Mouse (Mus musculus) embryonic stem cell, embryonic (primary cell): ENCODE results near the gene Gabpb2.

Experiments used
- CTCF ChIA-PET, 4 experiments: fragments of 300-600 bp in 2 of 4; fragments of 350-600 bp in 2 of 4; sonication (Branson Sonifier 250); formaldehyde crosslinking; loops; one replicate each; lab custom pipeline; 2022; ENCODE audit warnings: inconsistent platforms in 2 of 4; lab: Charles Lee
- POLR2A ChIA-PET, 4 experiments: fragments of 300-600 bp in 2 of 4; fragments of 350-600 bp in 2 of 4; sonication (Branson Sonifier 250); formaldehyde crosslinking; loops; one replicate each; lab custom pipeline; 2022; ENCODE audit warnings: antibody characterized with exemption in 4 of 4, inconsistent platforms in 1 of 4; lab: Charles Lee

Gabpb2 gene

DNA sequence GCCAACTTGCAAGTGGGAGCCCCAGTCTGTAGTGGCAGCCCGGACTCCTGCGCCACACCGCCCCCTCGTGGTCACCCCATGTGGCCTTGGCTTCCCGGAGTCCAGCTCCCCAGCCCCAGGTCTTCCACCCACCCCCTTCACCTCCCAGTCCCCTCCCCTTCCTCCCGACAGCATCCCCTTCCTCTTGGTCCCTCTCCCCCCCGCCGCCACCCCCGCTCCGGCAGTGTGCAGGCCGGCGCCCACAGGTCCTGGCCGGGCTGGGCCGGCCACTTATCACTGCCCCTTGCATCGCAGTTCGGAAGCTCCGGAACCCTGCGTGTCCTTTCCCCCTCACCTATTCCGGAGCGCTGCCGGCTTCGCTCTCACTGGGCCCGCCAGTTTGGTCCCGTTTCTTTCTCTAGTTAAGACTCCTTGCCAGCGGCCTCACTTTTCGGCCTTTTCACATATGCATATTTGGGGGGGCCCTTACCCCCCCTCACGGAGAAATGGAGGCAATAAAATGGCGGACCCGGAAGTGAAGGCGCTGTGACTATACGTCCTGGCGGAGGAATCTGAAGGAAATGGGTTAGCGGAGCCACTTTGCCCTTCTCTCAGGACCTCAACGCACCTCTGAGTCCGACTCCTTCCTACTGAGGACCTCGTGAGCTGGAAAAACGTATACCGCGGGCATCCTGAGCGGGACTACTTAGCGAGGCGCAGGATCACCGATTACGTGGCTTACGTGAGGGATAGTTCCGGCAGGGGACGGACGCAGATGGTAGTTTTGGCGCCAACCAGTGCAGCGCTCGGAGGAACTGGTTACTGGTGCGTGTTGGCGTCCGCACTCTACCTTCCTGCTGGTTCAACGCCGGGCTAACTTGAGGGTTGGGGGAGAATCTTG lies at the start of gene Gabpb2:
TSS of gene Gabpb2 (minus strand) at position 662 of the 880 bp plus-strand sequence.
- CTCF ChIA-PET: interaction anchor here (0.5 to 3.7 kb wide), 35 partner anchors 8 to 641 kb away, joined by 3 to 16 read pairs (median 4); partner anchors contain the start of genes Cdc42se1 (in 3 of the 4), Bnipl (in 1 of the 4), Mindy1 (in 1 of the 4) and Mllt11 (in 1 of the 4)
- POLR2A ChIA-PET: interaction anchor here (0.5 to 16.2 kb wide), 108 partner anchors 9 to 1045 kb away, joined by 3 to 360 read pairs (median 5); partner anchors contain the start of genes Cdc42se1 (in 3 of the 4), Gm128 (in 3 of the 4), Mllt11 (in 3 of the 4) and Sema6c (in 3 of the 4)

DNA sequence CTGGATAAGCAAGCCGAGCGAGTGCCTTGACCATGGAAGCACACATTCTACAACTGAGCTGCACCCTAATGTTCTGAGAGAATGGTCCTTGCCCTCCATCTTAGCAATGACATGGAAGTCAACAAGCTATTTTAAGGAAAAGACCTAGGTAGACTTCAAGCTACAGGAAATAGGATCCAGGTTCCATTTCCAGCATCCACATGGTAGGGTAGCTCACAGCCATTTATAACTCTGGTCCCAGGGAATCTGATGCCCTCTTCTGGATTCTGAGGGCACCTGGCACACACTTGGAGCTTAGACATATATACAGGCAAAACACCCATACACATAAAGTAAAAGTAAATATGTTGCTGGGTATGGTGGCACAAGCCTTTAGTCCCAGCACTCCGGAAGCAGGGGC lies 48.3 kb upstream of the Gabpb2 start:
- ChIA-PET POLR2A (interaction anchor here in 3 of 4 experiments (0.8 to 1.7 kb wide), 9 partner anchors 9 to 47 kb away, joined by 3 to 7 read pairs (median 4); partner anchors contain the start of genes Bnipl (in 1 of the 3), Gm128 (in 1 of the 3), Mindy1 (in 1 of the 3) and Prune1 (in 1 of the 3)), CTCF (interaction anchor here in 2 of 4 experiments (0.6 to 0.8 kb wide), 3 partner anchors 49 to 274 kb away, joined by 5 to 8 read pairs (median 6); partner anchors contain the start of gene Gabpb2 (in 1 of the 2))

DNA sequence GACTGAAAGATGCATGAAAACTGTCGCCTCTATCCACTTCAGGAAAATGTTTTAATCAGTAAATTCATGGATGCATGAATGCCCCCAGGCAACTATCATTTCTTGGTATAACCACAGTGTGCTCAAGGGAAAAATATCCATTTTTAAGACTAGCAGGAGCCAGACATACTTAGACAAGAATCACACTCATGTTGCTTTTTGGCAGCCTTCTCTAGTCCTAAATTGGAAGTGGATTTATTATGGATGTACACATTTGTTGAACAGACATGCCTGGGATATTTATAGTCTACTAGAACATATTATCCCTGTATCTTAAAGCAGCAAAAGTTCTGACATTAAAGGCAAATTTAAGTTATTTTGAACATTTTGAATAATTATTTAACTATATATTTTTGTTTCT lies 47.0 kb upstream of the Gabpb2 start:
- ChIA-PET CTCF (no interaction called here), POLR2A (interaction anchor here in 1 of 4 experiments (1.5 to 1.9 kb wide), 2 partner anchors 34 to 46 kb away, joined by 4 to 7 read pairs; no protein-coding TSS in a partner anchor)

DNA sequence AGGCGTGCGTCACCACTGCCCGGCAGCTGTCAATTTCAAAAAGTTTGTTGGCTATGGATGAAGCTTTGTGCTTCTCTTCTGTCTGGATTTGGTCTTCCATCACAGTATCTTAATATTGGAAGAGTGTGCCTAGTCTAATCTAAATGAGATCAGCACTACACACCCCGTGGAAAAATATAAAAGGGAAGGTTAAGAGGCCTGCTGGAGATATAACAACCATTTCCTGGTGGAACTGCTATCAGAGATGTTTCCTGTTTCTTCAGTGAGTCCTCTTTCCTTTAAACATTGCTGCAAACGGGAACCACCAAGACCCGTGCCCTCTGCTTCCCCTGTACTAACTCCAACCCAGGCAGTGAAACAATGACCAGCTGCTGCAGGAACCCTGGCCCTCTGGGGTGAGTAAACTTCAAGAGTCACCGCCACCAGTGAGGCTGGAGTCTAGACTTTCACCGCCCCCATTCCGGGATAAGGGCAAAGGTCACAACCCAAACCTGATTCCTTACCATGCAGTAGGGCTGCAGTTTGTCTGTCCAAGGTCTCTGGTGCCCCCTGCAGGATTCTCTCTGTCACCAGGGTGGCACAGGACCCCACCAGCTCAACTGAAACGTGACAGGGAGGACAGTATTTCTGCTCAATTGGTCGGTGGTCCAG lies 45.5 kb upstream of the Gabpb2 start:
- POLR2A ChIA-PET: interaction anchor here (0.6 to 2.1 kb wide), 21 partner anchors 9 to 325 kb away, joined by 3 to 10 read pairs (median 3); partner anchors contain the start of genes Gm128 (in 2 of the 4), Prune1 (in 2 of the 4), Cdc42se1 (in 1 of the 4) and Gabpb2 (in 1 of the 4)
- CTCF ChIA-PET: interaction anchor here (0.5 to 2.1 kb wide), 21 partner anchors 12 to 415 kb away, joined by 3 to 10 read pairs (median 4); partner anchors contain the start of genes Bnipl (in 1 of the 4), Gabpb2 (in 1 of the 4) and Tnfaip8l2 (in 1 of the 4)

DNA sequence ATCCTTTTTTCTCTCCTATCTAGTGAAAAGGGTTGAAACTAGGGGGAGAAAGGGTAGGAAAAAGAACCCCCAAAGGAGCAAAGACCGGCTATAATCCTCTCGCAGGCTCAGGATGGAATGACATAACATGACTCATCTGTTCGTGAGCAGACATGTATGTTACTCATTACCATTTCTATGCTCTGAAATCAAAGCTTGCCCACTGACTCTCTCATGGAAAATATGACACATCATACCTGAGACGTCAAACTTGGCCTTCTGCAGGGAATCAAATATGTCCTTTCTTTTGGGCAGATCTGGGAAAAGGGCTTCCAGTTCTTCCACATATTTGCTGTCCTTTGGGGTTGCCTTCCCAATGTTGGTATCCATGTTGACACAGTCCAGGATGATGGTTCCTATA lies 44.3 kb upstream of the Gabpb2 start:
- POLR2A ChIA-PET: interaction anchor here in 2 of 4 experiments (1.0 to 2.1 kb wide), 7 partner anchors 8 to 53 kb away, joined by 3 to 10 read pairs (median 3); partner anchors contain the start of gene Gabpb2 (in 1 of the 2)
- CTCF ChIA-PET: interaction anchor here in 2 of 4 experiments (0.6 to 2.1 kb wide), 4 partner anchors 11 to 119 kb away, joined by 5 to 10 read pairs (median 9); partner anchors contain the start of genes Bnipl (in 1 of the 2), Gabpb2 (in 1 of the 2) and Tnfaip8l2 (in 1 of the 2)

DNA sequence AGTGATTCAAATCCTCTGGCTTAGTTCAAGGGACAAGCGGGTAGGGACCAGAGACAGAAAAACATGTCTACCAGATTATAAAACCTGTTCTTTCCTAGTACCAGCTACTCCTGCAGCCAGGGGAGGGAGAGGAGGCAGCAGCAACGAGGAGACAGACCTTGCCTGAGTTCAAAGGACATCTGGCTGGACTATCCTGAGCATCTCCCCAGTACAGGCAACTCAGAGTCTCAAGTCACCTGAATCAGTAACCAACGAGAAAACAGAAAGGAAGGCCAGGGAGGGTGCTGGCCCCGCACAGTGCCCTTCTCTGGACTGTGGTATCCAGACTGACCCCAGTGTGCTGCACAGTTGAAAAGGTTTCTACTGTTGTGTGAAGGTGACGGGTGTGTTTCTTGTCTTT lies 39.2 kb upstream of the Gabpb2 start:
- POLR2A ChIA-PET: interaction anchor here in 2 of 4 experiments (0.7 to 2.2 kb wide), 6 partner anchors 8 to 39 kb away, joined by 3 to 5 read pairs (median 3); no protein-coding TSS in a partner anchor
- CTCF ChIA-PET: interaction anchor here in 1 of 4 experiments (1.0 kb wide), 1 partner anchor 35 kb away, joined by 3 read pairs; no protein-coding TSS in a partner anchor

DNA sequence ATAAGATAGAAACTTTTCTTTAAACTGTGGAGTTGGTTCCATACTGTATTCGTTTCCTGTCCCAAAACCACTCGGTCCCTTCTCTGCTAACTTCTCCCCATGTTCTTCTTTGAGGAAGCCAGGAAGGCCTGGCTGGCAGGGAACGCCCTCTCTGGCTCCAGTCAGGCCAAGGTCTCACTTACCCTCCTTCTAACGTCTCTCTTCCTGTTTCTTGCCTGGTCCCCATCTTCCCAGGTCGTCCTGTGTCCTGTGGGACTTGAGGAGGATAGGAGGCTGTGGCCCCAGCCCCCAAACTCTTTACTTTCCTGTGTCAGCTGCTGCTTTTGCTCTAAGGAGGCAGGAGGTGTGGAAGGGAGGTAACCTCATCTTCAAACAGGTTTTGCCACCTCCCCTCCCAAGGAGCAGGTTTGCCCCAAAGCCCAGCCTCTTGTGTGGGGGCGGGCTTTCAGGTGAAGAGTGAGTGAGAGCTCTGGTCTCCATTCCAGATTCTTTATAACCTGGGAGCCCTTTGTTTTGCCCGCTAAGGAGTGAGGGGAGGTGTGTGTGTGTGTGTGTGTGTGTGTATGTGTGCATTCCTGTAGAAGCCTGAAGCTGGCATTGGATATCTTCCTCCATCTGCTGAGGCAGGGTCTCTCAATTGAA lies 33.2 kb upstream of the Gabpb2 start, which contains the start of gene Bnipl:
TSS of gene Bnipl (minus strand) at position 411 of the 642 bp plus-strand sequence.
- CTCF ChIA-PET: interaction anchor here (0.6 to 1.4 kb wide), 6 partner anchors 10 to 254 kb away, joined by 3 to 5 read pairs (median 4); partner anchors contain the start of gene Gabpb2 (in 1 of the 4)

DNA sequence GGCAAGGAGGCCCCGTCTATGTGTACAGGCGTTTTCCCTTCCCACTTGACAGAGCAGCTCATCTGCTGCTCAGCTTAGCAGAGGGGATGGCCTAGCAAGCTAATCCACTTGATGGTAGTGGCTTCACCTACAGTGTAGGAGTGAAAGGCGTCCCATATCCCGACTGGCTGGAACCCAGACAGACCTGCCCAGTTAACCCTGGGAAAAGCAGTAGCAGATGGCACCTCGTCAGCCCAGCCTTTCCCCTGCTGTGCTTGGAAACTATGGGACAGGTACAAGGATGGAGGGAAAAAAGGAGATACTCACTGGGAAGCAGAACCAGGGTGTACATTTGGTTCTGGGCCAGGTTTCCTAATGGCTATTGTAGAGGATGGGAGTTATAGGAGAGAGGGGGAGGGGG lies 32.6 kb upstream of the Gabpb2 start:
- ChIA-PET POLR2A (interaction anchor here in 3 of 4 experiments (1.3 to 3.7 kb wide), 8 partner anchors 9 to 33 kb away, joined by 4 to 18 read pairs (median 10); partner anchors contain the start of genes Gabpb2 (in 2 of the 3), Gm128 (in 2 of the 3) and Prune1 (in 1 of the 3)), CTCF (no interaction called here)

More for the DNA sequence above, 33.2 kb upstream of the Gabpb2 start, which contains the start of gene Bnipl:
- POLR2A ChIA-PET: interaction anchor here (0.6 to 3.7 kb wide), 27 partner anchors 8 to 96 kb away, joined by 3 to 18 read pairs (median 5); partner anchors contain the start of genes Gm128 (in 3 of the 4), Gabpb2 (in 2 of the 4), Mllt11 (in 1 of the 4) and Prune1 (in 1 of the 4)

DNA sequence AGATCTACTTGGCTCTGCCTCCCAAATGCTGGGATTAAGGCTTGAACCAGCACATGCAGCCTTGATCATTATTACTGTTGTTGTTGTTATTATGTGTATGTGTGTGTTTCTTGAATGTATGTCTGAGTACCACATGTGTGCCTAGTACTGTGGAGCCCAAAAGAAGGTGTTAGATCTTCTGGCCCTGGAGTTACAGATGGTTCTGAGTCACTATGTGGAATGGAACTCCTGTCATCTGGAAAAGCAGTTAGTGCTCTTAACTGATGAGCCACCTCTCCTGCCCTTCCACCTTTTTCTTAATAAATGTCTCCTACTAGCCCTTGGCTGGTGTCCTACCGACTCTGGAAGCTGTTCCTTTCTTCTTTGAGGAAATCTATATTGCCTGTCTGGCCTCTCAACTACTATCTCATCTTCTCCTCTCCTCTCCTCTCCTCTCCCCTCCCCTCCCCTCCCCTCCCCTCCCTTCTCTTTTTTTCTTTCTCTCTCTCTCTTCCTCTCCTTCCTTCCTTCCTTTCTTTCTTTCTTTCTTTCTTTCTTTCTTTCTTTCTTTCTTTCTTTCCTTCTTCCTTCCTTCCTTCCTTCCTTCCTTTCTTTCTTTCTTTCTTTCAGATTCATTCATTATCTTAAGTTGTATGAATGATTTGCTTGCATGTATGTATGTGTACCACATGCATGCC lies 30.1 kb upstream of the Gabpb2 start:
- POLR2A ChIA-PET: interaction anchor here in 2 of 4 experiments (0.7 to 2.9 kb wide), 11 partner anchors 10 to 47 kb away, joined by 3 to 11 read pairs (median 3); partner anchors contain the start of gene Gabpb2 (in 1 of the 2)
- CTCF ChIA-PET: interaction anchor here in 2 of 4 experiments (0.6 to 0.8 kb wide), 2 partner anchors 23 to 268 kb away, joined by 3 to 4 read pairs; no protein-coding TSS in a partner anchor

DNA sequence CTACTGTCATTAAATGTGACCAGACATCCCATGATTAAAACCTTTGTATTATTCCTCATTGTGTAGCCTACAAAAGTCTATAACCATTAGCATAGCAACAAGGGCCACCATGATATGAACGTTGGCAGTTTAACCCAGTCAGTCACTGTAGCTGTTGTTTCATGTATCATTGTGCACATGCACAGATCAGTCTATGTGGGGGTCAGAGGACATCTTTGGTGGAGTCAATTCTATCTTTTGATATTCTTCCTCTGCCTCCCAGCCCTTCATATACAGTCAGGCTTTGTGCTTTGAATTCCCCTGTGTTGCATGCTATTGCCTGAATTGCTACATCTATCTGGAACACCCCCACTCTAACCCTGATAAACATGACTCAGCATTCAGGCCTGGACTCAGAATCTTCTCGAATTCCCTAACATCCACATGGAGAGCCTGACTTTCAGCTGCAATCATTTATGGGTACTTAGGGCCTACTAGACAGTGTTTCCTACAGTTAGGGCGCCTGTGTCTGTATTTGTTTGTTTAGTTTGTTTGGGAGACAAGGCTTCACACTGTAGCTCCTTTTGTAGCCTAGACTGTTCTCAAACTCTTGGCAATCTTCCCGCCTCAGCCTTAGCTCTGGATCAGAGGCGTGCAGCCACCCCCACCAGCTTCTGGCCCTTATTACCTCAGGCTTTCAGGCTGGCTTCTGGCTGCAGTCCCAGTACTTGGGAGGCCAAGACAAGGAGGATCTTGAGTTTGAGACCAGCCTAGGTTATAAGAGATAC lies 28.9 kb upstream of the Gabpb2 start:
- CTCF ChIA-PET: no interaction called here
- POLR2A ChIA-PET: interaction anchor here in 2 of 4 experiments (0.7 to 2.9 kb wide), 3 partner anchors 9 to 17 kb away, joined by 4 to 9 read pairs (median 4); no protein-coding TSS in a partner anchor

DNA sequence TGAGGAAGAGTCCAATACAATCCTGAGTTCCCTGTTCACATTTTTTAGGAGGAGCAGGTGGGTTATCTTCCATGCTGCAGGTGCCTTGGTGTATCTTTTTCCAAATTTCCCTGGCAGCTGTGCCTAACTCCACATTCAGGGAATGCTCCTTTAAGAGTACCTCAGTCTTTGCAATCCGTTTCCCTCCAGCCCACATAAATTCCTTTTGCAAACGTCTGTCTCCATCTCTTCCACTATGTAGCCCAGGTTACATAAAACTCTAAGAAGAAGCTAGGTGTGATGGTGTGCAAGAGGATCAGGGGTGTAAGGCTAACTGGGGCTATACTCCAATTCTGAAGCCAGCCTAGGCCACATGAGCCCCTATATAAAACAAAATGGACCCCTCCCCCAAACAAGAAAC lies 25.4 kb upstream of the Gabpb2 start:
- CTCF ChIA-PET: interaction anchor here in 1 of 4 experiments (0.6 kb wide), 1 partner anchor 59 kb away, joined by 3 read pairs; no protein-coding TSS in a partner anchor
- POLR2A ChIA-PET: interaction anchor here in 3 of 4 experiments (0.5 to 19.2 kb wide), 11 partner anchors 8 to 385 kb away, joined by 4 to 360 read pairs (median 5); partner anchors contain the start of genes Cdc42se1 (in 3 of the 3), Mllt11 (in 2 of the 3), Bnipl (in 1 of the 3) and Gabpb2 (in 1 of the 3)

DNA sequence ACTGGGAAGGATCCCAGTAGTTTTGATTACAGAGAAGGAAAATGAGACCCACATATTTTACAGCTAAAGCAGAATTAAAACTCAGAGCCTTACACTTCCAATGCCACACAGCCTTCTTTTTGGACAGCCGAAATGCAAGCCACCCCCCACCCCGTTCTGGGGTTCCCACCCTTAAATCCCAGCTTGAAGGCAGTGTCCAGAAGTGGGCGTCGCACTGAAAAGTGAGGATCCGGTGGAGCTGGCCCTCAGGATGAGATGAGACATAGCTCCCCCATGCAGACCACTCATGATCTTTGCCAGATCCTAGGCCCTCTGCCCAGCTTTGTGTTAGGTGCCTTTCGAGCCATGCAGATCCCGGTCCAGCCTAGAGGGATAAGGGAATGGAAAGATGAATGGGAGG lies 23.8 kb upstream of the Gabpb2 start, which contains the start of gene Gm128:
TSS of gene Gm128 (minus strand) at position 101 of the 400 bp plus-strand sequence.
- ChIA-PET CTCF (interaction anchor here (0.6 to 2.4 kb wide), 6 partner anchors 10 to 143 kb away, joined by 3 to 7 read pairs (median 3); partner anchors contain the start of gene Anxa9 (in 1 of the 4)), POLR2A (interaction anchor here (0.6 to 19.2 kb wide), 35 partner anchors 8 to 410 kb away, joined by 3 to 360 read pairs (median 5); partner anchors contain the start of genes Bnipl (in 3 of the 4), Gabpb2 (in 3 of the 4), Cdc42se1 (in 2 of the 4) and Mllt11 (in 2 of the 4))

DNA sequence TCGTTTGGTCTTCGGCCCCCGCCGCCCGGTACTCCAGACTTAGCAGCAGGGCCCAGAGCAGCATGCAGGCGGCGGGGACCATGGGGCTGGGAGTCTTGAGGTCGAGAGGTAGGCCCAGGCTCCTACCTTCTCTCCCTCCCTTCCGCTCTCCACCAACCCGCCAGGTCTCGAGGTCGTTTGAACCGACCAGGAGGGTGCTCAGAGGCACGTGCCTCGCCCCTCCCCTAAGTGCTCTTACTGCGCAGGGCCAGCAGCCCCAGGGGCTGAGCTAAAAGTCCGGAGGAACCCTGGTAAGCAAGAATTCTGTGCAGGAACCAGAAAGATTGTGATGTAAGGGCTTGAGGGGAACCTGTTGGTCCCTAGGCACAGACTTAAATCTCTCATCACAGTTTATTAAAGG lies 23.2 kb upstream of the Gabpb2 start:
- ChIA-PET POLR2A (interaction anchor here (0.6 to 19.2 kb wide), 37 partner anchors 9 to 411 kb away, joined by 3 to 360 read pairs (median 5); partner anchors contain the start of genes Bnipl (in 3 of the 4), Gabpb2 (in 3 of the 4), Cdc42se1 (in 2 of the 4) and Mllt11 (in 2 of the 4)), CTCF (interaction anchor here in 3 of 4 experiments (0.5 to 2.4 kb wide), 9 partner anchors 10 to 616 kb away, joined by 3 to 8 read pairs (median 4); partner anchors contain the start of genes Bnipl (in 1 of the 3) and Gabpb2 (in 1 of the 3))

DNA sequence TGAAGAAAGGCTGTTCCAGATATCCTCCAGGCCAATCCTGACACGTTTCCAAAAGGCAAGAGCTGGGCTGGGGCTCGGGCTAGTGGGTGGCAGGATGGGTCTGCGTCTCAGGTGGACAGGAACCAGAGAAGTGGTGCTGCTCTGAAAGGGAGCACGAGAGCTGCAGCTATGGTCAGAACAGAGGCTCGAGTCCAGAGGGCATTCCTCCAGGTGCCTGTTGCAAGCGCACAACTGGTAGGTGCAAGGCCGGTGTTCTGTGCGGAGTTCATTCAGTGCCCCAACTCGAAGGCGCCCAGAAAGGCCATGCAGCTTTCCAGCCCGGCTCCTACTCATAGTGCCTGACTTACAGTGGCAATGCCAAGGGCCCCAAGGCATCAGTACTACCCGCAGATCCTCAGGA lies 22.3 kb upstream of the Gabpb2 start:
- POLR2A ChIA-PET: interaction anchor here in 3 of 4 experiments (0.6 to 19.2 kb wide), 20 partner anchors 8 to 224 kb away, joined by 3 to 360 read pairs (median 8); partner anchors contain the start of genes Bnipl (in 2 of the 3), Cdc42se1 (in 2 of the 3), Gabpb2 (in 2 of the 3) and Mllt11 (in 2 of the 3)
- CTCF ChIA-PET: interaction anchor here in 3 of 4 experiments (0.5 to 2.4 kb wide), 5 partner anchors 9 to 97 kb away, joined by 3 to 7 read pairs (median 4); partner anchors contain the start of gene Gabpb2 (in 1 of the 3)
